20 mouse cellular contexts compared by ENCODE assay signal in genomic region chr3:34481821-34482713, GRCm38 (mm10).
DNase-seq lines count a peak whose midpoint lies in the region; ATAC-seq and TF ChIP-seq lines count a peak whose summit lies in the region.
"Had no signal": no experiment of that assay in that cellular context is flagged by ENCODE, and none has a peak within 500 bp of the region (broad histone marks: within the 10 kb centered on the region; RNA-seq: fewer than 3 reads in every experiment).

No protein-coding gene starts in this region.

- H3K4me1 ChIP-seq in heart, embryonic 10.5 days = no peaks in the 10 kb centered on the region
- H3K4me1 ChIP-seq in midbrain, embryonic 10.5 days = peaks cover 48% of the 10 kb centered on the region
- H3K4me1 ChIP-seq in midbrain, postnatal 0 days (ENCODE audit: insufficient read depth, low read length) = no peaks in the 10 kb centered on the region
- peaks cover 20% of the 10 kb centered on the region; the same call in 1 of the 2 replicates for H3K4me1 ChIP-seq in hindbrain, embryonic 14.5 days (replicated peaks; ENCODE audit: control insufficient read depth, insufficient read depth, low read length)
- 0 out of 2 replicates have a peak, but pooled peaks cover 3% of the 10 kb centered on the region for H3K4me1 ChIP-seq in intestine, embryonic 16.5 days (ENCODE audit: control insufficient read depth, insufficient read depth, low read length)
- H3K4me1 ChIP-seq: embryonic facial prominence, embryonic 15.5 days had no signal

- WGBS in heart, embryonic 10.5 days = 26% methylated on average over 16 of the region's 16 CpGs
- WGBS in midbrain, embryonic 10.5 days = 20% methylated on average over 16 of the region's 16 CpGs
- WGBS in midbrain, postnatal 0 days = 17% methylated on average over 16 of the region's 16 CpGs
- 14% methylated on average over 16 of the region's 16 CpGs for WGBS in hindbrain, embryonic 14.5 days
- 54% methylated on average over 16 of the region's 16 CpGs for WGBS in intestine, embryonic 16.5 days

- no peak overlapping the region for H3K9ac ChIP-seq in midbrain, postnatal 0 days (replicated peaks; ENCODE audit: low read length, poor library complexity, severe bottlenecking)
- H3K9ac ChIP-seq in hindbrain, embryonic 14.5 days = peak overlapping the region; percentile 13; the same call in 1 of the 2 replicates
- no peak overlapping the region for H3K9ac ChIP-seq in intestine, embryonic 16.5 days (ENCODE audit: low read depth, low read length)
- H3K9ac ChIP-seq: embryonic facial prominence, embryonic 15.5 days; liver, embryonic 14.5 days had no signal

- no peaks in the 10 kb centered on the region for H3K27me3 ChIP-seq in heart, embryonic 10.5 days (ENCODE audit: insufficient read depth, poor library complexity, severe bottlenecking)
- H3K27me3 ChIP-seq in midbrain, embryonic 10.5 days (ENCODE audit: low read depth, poor library complexity, severe bottlenecking) = peaks cover 30% of the 10 kb centered on the region
- no peaks in the 10 kb centered on the region for H3K27me3 ChIP-seq in midbrain, postnatal 0 days (ENCODE audit: insufficient read depth, low read length)
- 0 out of 2 replicates have a peak, but pooled peaks cover 13% of the 10 kb centered on the region for H3K27me3 ChIP-seq in hindbrain, embryonic 14.5 days (ENCODE audit: control insufficient read depth, insufficient read depth, low read length)
- no peaks in the 10 kb centered on the region for H3K27me3 ChIP-seq in intestine, embryonic 16.5 days (replicated peaks; ENCODE audit: control insufficient read depth, insufficient read depth, low read length)
- H3K27me3 ChIP-seq: embryonic facial prominence, embryonic 15.5 days had no signal

- H3K4me3 ChIP-seq in heart, embryonic 10.5 days = peak overlapping the region; percentile 31; the same call in 1 of the 2 replicates
- peak overlapping the region; percentile 32 for H3K4me3 ChIP-seq in midbrain, embryonic 10.5 days
- H3K4me3 ChIP-seq in midbrain, postnatal 0 days (ENCODE audit: low read depth, low read length) = no peak overlapping the region
- H3K4me3 ChIP-seq in hindbrain, embryonic 14.5 days (replicated peaks; ENCODE audit: low read length) = no peak overlapping the region
- H3K4me3 ChIP-seq in intestine, embryonic 16.5 days (ENCODE audit: low read length) = no peak overlapping the region
- H3K4me3 ChIP-seq: embryonic facial prominence, embryonic 15.5 days had no signal

- H3K36me3 ChIP-seq in heart, embryonic 10.5 days = no peaks in the 10 kb centered on the region
- no peaks in the 10 kb centered on the region for H3K36me3 ChIP-seq in midbrain, embryonic 10.5 days
- no peaks in the 10 kb centered on the region for H3K36me3 ChIP-seq in midbrain, postnatal 0 days (ENCODE audit: insufficient read depth, low read length)
- no peaks in the 10 kb centered on the region for H3K36me3 ChIP-seq in hindbrain, embryonic 14.5 days (replicated peaks; ENCODE audit: control insufficient read depth, insufficient read depth)
- no peaks in the 10 kb centered on the region for H3K36me3 ChIP-seq in intestine, embryonic 16.5 days (ENCODE audit: control insufficient read depth, insufficient read depth, low read length)
- H3K36me3 ChIP-seq: embryonic facial prominence, embryonic 15.5 days had no signal

- no peak for ATAC-seq in midbrain, postnatal 0 days (ENCODE audit: low FRiP score)
- 0 out of 2 replicates have a peak, but pooled peaks have one; percentile 21 for ATAC-seq in hindbrain, embryonic 14.5 days (ENCODE audit: low FRiP score)
- no peak for ATAC-seq in intestine, embryonic 16.5 days

- no peak overlapping the region for H3K4me2 ChIP-seq in midbrain, postnatal 0 days (ENCODE audit: low read depth, low read length, poor library complexity, severe bottlenecking)
- H3K4me2 ChIP-seq in hindbrain, embryonic 14.5 days (replicated peaks) = peak overlapping the region; percentile 28
- H3K4me2 ChIP-seq in intestine, embryonic 16.5 days (ENCODE audit: low read depth, low read length) = no peak overlapping the region
- H3K4me2 ChIP-seq: embryonic facial prominence, embryonic 15.5 days had no signal

- TF ChIP-seq CTCF in midbrain, postnatal 0 days (IDR thresholded peaks at IDR 0.05) = no peak

- no peak for DNase-seq in heart, embryonic 10.5 days (ENCODE audit: low spot score)
- no peak for DNase-seq in heart, adult 9 months (ENCODE audit: low spot score in 2 of 2)
- DNase-seq in midbrain, embryonic 10.5 days (ENCODE audit: low spot score) = peak; percentile 36
- DNase-seq in midbrain, postnatal 0 days (ENCODE audit: low spot score) = no peak
- DNase-seq in hindbrain, embryonic 14.5 days (ENCODE audit: low spot score) = no peak
- peak; percentile 13 for DNase-seq in retina, embryonic 14.5 days (ENCODE audit: low spot score)
- no peak for DNase-seq in layer of hippocampus, postnatal 25 days (ENCODE audit: extremely low spot score in 1 of 2, low spot score in 1 of 2)
- DNase-seq: cerebellum, adult 11-12 months; cerebellum, postnatal 36 days; gastrocnemius, postnatal 10 days; heart, postnatal 10 days; kidney, adult 18-20 months; kidney, postnatal 36 days; layer of hippocampus, postnatal 36 days; lung, postnatal 36 days; spleen, adult 18-20 months; thymus, postnatal 14 days had no signal

- H3K9me3 ChIP-seq in heart, embryonic 10.5 days = no peaks in the 10 kb centered on the region
- no peaks in the 10 kb centered on the region for H3K9me3 ChIP-seq in midbrain, embryonic 10.5 days (replicated peaks)
- H3K9me3 ChIP-seq in midbrain, postnatal 0 days (ENCODE audit: low read length) = no peaks in the 10 kb centered on the region
- 0 out of 2 replicates have a peak, but pooled peaks cover under 1% of the 10 kb centered on the region for H3K9me3 ChIP-seq in hindbrain, embryonic 14.5 days (ENCODE audit: control insufficient read depth, low read length)
- H3K9me3 ChIP-seq in intestine, embryonic 16.5 days (ENCODE audit: control insufficient read depth, low read length) = no peaks in the 10 kb centered on the region
- H3K9me3 ChIP-seq: embryonic facial prominence, embryonic 15.5 days had no signal

- H3K27ac ChIP-seq in heart, embryonic 10.5 days = no peak overlapping the region
- H3K27ac ChIP-seq in midbrain, embryonic 10.5 days (replicated peaks) = peak overlapping the region; percentile 69
- no peak overlapping the region; the same call in 1 of the 2 replicates for H3K27ac ChIP-seq in midbrain, postnatal 0 days (ENCODE audit: low read depth, low read length)
- H3K27ac ChIP-seq in hindbrain, embryonic 14.5 days = 0 out of 2 replicates have a peak overlapping the region, but pooled peaks have one; percentile 21
- no peak overlapping the region for H3K27ac ChIP-seq in intestine, embryonic 16.5 days (ENCODE audit: low read length)
- H3K27ac ChIP-seq: embryonic facial prominence, embryonic 15.5 days; liver, embryonic 14.5 days had no signal

Comparison
In these comparisons a context has a peak if more than half of its experiments do, and no peak if none do; other contexts are left out.
1. DNase-seq: peak in midbrain, embryonic 10.5 days (single experiment) and retina, embryonic 14.5 days (single experiment); none in heart, embryonic 10.5 days (single experiment), heart, adult 9 months (0 of 2), midbrain, postnatal 0 days (single experiment), hindbrain, embryonic 14.5 days (single experiment) and layer of hippocampus, postnatal 25 days (0 of 2).
2. H3K27ac ChIP-seq: peak in midbrain, embryonic 10.5 days (single experiment) and hindbrain, embryonic 14.5 days (single experiment); none in heart, embryonic 10.5 days (single experiment), midbrain, postnatal 0 days (single experiment) and intestine, embryonic 16.5 days (single experiment).
3. H3K4me3 ChIP-seq: peak in heart, embryonic 10.5 days (single experiment) and midbrain, embryonic 10.5 days (single experiment); none in midbrain, postnatal 0 days (single experiment), hindbrain, embryonic 14.5 days (single experiment) and intestine, embryonic 16.5 days (single experiment).